Mouse (Mus musculus): ENCODE data around the gene Ankrd13a.

The Ankrd13a gene

GRCm38 (mm10) chr5:114774403-114775051 lies at the start of gene Ankrd13a:
TSS of gene Ankrd13a (plus strand) at chr5:114774677.
- DNase-seq (ENCODE audit: low read depth) = peak; percentile 86

- DNase-seq (ENCODE audit: low read depth) = no peak
Observed at GRCm38 (mm10) chr5:114728160-114728559, 46.3 kb upstream of the Ankrd13a start.

GRCm38 (mm10) chr5:114730129-114730528 lies 44.3 kb upstream of the Ankrd13a start:
- no peak for DNase-seq (ENCODE audit: low read depth)

- DNase-seq (ENCODE audit: low read depth) = no peak
Observed at GRCm38 (mm10) chr5:114731498-114731897, 43.0 kb upstream of the Ankrd13a start.

- DNase-seq (ENCODE audit: low read depth) = no peak
Observed at GRCm38 (mm10) chr5:114731969-114732368, 42.5 kb upstream of the Ankrd13a start.

GRCm38 (mm10) chr5:114733606-114734005 lies 40.9 kb upstream of the Ankrd13a start:
- no peak for DNase-seq (ENCODE audit: low read depth)

- DNase-seq (ENCODE audit: low read depth) = no peak
Observed at GRCm38 (mm10) chr5:114737090-114737887, 37.2 kb upstream of the Ankrd13a start.

GRCm38 (mm10) chr5:114738707-114739241 lies 35.7 kb upstream of the Ankrd13a start:
- no peak for DNase-seq (ENCODE audit: low read depth)

GRCm38 (mm10) chr5:114740595-114740994 lies 33.9 kb upstream of the Ankrd13a start:
- no peak for DNase-seq (ENCODE audit: low read depth)

GRCm38 (mm10) chr5:114742572-114742971 lies 31.9 kb upstream of the Ankrd13a start:
- DNase-seq (ENCODE audit: low read depth) = no peak

GRCm38 (mm10) chr5:114742998-114743696 lies 31.3 kb upstream of the Ankrd13a start:
- no peak for DNase-seq (ENCODE audit: low read depth)

- no peak for DNase-seq (ENCODE audit: low read depth)
Observed at GRCm38 (mm10) chr5:114743697-114744090, 30.8 kb upstream of the Ankrd13a start.

GRCm38 (mm10) chr5:114745581-114745980 lies 28.9 kb upstream of the Ankrd13a start:
- no peak for DNase-seq (ENCODE audit: low read depth)

- DNase-seq (ENCODE audit: low read depth) = no peak
Observed at GRCm38 (mm10) chr5:114746886-114747285, 27.6 kb upstream of the Ankrd13a start.

- no peak for DNase-seq (ENCODE audit: low read depth)
Observed at GRCm38 (mm10) chr5:114747521-114747920, 27.0 kb upstream of the Ankrd13a start.

GRCm38 (mm10) chr5:114750325-114750724 lies 24.2 kb upstream of the Ankrd13a start:
- DNase-seq (ENCODE audit: low read depth) = no peak

- no peak for DNase-seq (ENCODE audit: low read depth)
Observed at GRCm38 (mm10) chr5:114752397-114752796, 22.1 kb upstream of the Ankrd13a start.

GRCm38 (mm10) chr5:114753384-114753783 lies 21.1 kb upstream of the Ankrd13a start:
- no peak for DNase-seq (ENCODE audit: low read depth)

GRCm38 (mm10) chr5:114759536-114760090 lies 14.9 kb upstream of the Ankrd13a start:
- DNase-seq (ENCODE audit: low read depth) = no peak

- DNase-seq (ENCODE audit: low read depth) = no peak
Observed at GRCm38 (mm10) chr5:114761980-114762379, 12.5 kb upstream of the Ankrd13a start.

GRCm38 (mm10) chr5:114764812-114765735 lies 9.4 kb upstream of the Ankrd13a start:
- no peak for DNase-seq (ENCODE audit: low read depth)

Measured in c-Kit-positive CD71-positive TER-119-negative erythroid progenitor cells, embryonic 14.5 days (primary cell).